Mouse (Mus musculus): Measurements from ENCODE around the gene Scoc. TPM values are rescaled to one million over a fixed set of nuclear protein-coding genes. Genes with fewer than 3 reads are reported as not detected.

Scoc gene
- polyA plus RNA-seq, 1 experiment from 2014 or later, result 218 TPM

- no peak overlapping the region for H3K4me2 ChIP-seq
- ATAC-seq (ENCODE audit: low read depth), result no peak
- 91% methylated on average over 5 of the region's 5 CpGs for WGBS
Observed at GRCm38 (mm10) chr8:83394325-83394724, 63.9 kb downstream of the Scoc start.

GRCm38 (mm10) chr8:83392521-83392920, 65.7 kb downstream of the Scoc start:
- no peak overlapping the region for H3K4me3 ChIP-seq
- H3K4me1 ChIP-seq (replicated peaks), result peaks cover 6% of the 10 kb centered on the region
- ATAC-seq (ENCODE audit: low read depth), result no peak
- no peak overlapping the region for H3K27ac ChIP-seq (replicated peaks)
- no peak overlapping the region for H3K9ac ChIP-seq
- H3K9me3 ChIP-seq, result no peaks in the 10 kb centered on the region
- WGBS, result 68% methylated on average over 1 of the region's 1 CpGs
- H3K36me3 ChIP-seq, result no peaks in the 10 kb centered on the region
- H3K27me3 ChIP-seq, result peaks cover 22% of the 10 kb centered on the region
- H3K4me2 ChIP-seq, result no peak overlapping the region

More at GRCm38 (mm10) chr8:83394325-83394724, 63.9 kb downstream of the Scoc start:
- Histone ChIP-seq H3K27me3 (peaks cover 9% of the 10 kb centered on the region), H3K9ac (no peak overlapping the region), H3K9me3 (no peaks in the 10 kb centered on the region), H3K27ac (replicated peaks) (no peak overlapping the region), H3K4me1 (replicated peaks) (peaks cover 6% of the 10 kb centered on the region), H3K4me3 (no peak overlapping the region), H3K36me3 (no peaks in the 10 kb centered on the region)

GRCm38 (mm10) chr8:83390006-83390701, 68.0 kb downstream of the Scoc start:
- peaks cover 6% of the 10 kb centered on the region for H3K4me1 ChIP-seq (replicated peaks)
- H3K36me3 ChIP-seq, result no peaks in the 10 kb centered on the region
- H3K4me3 ChIP-seq, result peak overlapping the region; percentile 74
- no peak overlapping the region for H3K27ac ChIP-seq (replicated peaks)
- peak; percentile 79 for ATAC-seq (ENCODE audit: low read depth)
- no peaks in the 10 kb centered on the region for H3K9me3 ChIP-seq
- 7% methylated on average over 14 of the region's 14 CpGs for WGBS
- H3K4me2 ChIP-seq, result peak overlapping the region; percentile 81
- H3K27me3 ChIP-seq, result peaks cover 22% of the 10 kb centered on the region
- H3K9ac ChIP-seq, result peak overlapping the region; percentile 84

- Histone ChIP-seq H3K4me1 (replicated peaks) (peaks cover 6% of the 10 kb centered on the region), H3K4me3 (peak within 1 kb of the TSS; percentile 74), H3K27ac (replicated peaks) (no peak within 1 kb of the TSS), H3K4me2 (peak within 1 kb of the TSS; percentile 81), H3K9me3 (no peaks in the 10 kb centered on the region), H3K36me3 (no peaks in the 10 kb centered on the region), H3K27me3 (peaks cover 22% of the 10 kb centered on the region), H3K9ac (peak within 1 kb of the TSS; percentile 84)
- 5% methylated on average over 41 of the region's 41 CpGs for WGBS
- ATAC-seq (ENCODE audit: low read depth), result peak; percentile 93
Observed at GRCm38 (mm10) chr8:83389316-83390005, 68.7 kb downstream of the Scoc start, which contains the start of gene Clgn. TSS of gene Clgn (plus strand) at chr8:83389867.

- no peak overlapping the region for H3K9ac ChIP-seq
- ATAC-seq (ENCODE audit: low read depth), result no peak
- no peak overlapping the region for H3K4me3 ChIP-seq
- H3K4me2 ChIP-seq, result no peak overlapping the region
- no peaks in the 10 kb centered on the region for H3K9me3 ChIP-seq
- no peak overlapping the region for H3K27ac ChIP-seq (replicated peaks)
- 40% methylated on average over 2 of the region's 2 CpGs for WGBS
- H3K4me1 ChIP-seq (replicated peaks), result no peaks in the 10 kb centered on the region
- no peaks in the 10 kb centered on the region for H3K27me3 ChIP-seq
- no peaks in the 10 kb centered on the region for H3K36me3 ChIP-seq
Observed at GRCm38 (mm10) chr8:83382850-83383249, 75.3 kb downstream of the Scoc start.

GRCm38 (mm10) chr8:83381016-83381415, 77.2 kb downstream of the Scoc start:
- no peaks in the 10 kb centered on the region for H3K27me3 ChIP-seq
- H3K9me3 ChIP-seq, result no peaks in the 10 kb centered on the region
- H3K27ac ChIP-seq (replicated peaks), result no peak overlapping the region
- H3K4me1 ChIP-seq (replicated peaks), result no peaks in the 10 kb centered on the region
- no peak for ATAC-seq (ENCODE audit: low read depth)
- H3K4me3 ChIP-seq, result no peak overlapping the region
- no peak overlapping the region for H3K4me2 ChIP-seq
- WGBS, result 86% methylated on average over 2 of the region's 2 CpGs
- no peak overlapping the region for H3K9ac ChIP-seq
- H3K36me3 ChIP-seq, result no peaks in the 10 kb centered on the region

- Histone ChIP-seq H3K4me2 (no peak overlapping the region), H3K27ac (replicated peaks) (no peak overlapping the region), H3K4me3 (no peak overlapping the region), H3K9ac (no peak overlapping the region), H3K36me3 (no peaks in the 10 kb centered on the region), H3K4me1 (replicated peaks) (no peaks in the 10 kb centered on the region), H3K27me3 (no peaks in the 10 kb centered on the region), H3K9me3 (no peaks in the 10 kb centered on the region)
- ATAC-seq (ENCODE audit: low read depth), result no peak
- 76% methylated on average over 4 of the region's 4 CpGs for WGBS
Observed at GRCm38 (mm10) chr8:83380141-83380540, 78.0 kb downstream of the Scoc start.

Other genes with a start within 250 kb of the Scoc start
- gene Ucp1, start 168.0 kb downstream of the Scoc start, polyA plus RNA-seq (2015; fragmentation: Nextera tagmentation; extraction: Ambion mirVana), result 0.11 and 0.23 TPM in 2 replicates
- gene Elmod2, start 125.9 kb downstream of the Scoc start, polyA plus RNA-seq (2015; fragmentation: Nextera tagmentation; extraction: Ambion mirVana), result 19.6 and 22.2 TPM in 2 replicates
- not detected in 2 replicates for gene Mgat4d, start 109.9 kb downstream of the Scoc start, polyA plus RNA-seq (2015; fragmentation: Nextera tagmentation; extraction: Ambion mirVana)
- 12.9 and 15.9 TPM in 2 replicates for gene Clgn, start 68.5 kb downstream of the Scoc start, polyA plus RNA-seq (2015; fragmentation: Nextera tagmentation; extraction: Ambion mirVana)
- gene Olfr370, start 77.4 kb upstream of the Scoc start, polyA plus RNA-seq (2015; fragmentation: Nextera tagmentation; extraction: Ambion mirVana), result 0.04 TPM in 1 of 2 replicates, not detected in the other
- gene Ndufb7, start 108.3 kb upstream of the Scoc start, polyA plus RNA-seq (2015; fragmentation: Nextera tagmentation; extraction: Ambion mirVana), result 354 and 397 TPM in 2 replicates
- gene Tecr, start 149.6 kb upstream of the Scoc start, polyA plus RNA-seq (2015; fragmentation: Nextera tagmentation; extraction: Ambion mirVana), result 1,063 and 1,130 TPM in 2 replicates
- gene Dnajb1, start 149.8 kb upstream of the Scoc start, polyA plus RNA-seq (2015; fragmentation: Nextera tagmentation; extraction: Ambion mirVana), result 54.3 and 54.4 TPM in 2 replicates
- 149 and 151 TPM in 2 replicates for gene Gipc1, start 194.3 kb upstream of the Scoc start, polyA plus RNA-seq (2015; fragmentation: Nextera tagmentation; extraction: Ambion mirVana)
- gene Ptger1, start 208.3 kb upstream of the Scoc start, polyA plus RNA-seq (2015; fragmentation: Nextera tagmentation; extraction: Ambion mirVana), result 0.46 and 0.50 TPM in 2 replicates
- gene Pkn1, start 240.8 kb upstream of the Scoc start, polyA plus RNA-seq (2015; fragmentation: Nextera tagmentation; extraction: Ambion mirVana), result 21.3 and 25.5 TPM in 2 replicates

Data from neural tube, embryonic 13.5 days (tissue).